Mouse (Mus musculus): ENCODE results near the gene Vill.

Gene Vill

GRCm38 (mm10) chr9:119119409-119120167, 67.0 kb downstream of the Vill start:
- no peak for DNase-seq

- no peak for DNase-seq
These were observed 67.6 kb downstream of the Vill start for GRCm38 (mm10) chr9:119120168-119120560.

Data from spleen, adult 18-20 months (tissue).